Mouse (Mus musculus) liver, postnatal 0 days (tissue): ENCODE measurements around the gene Mbtd1. TPM values are rescaled to one million over a fixed set of nuclear protein-coding genes. Genes with fewer than 3 reads are reported as not detected.

Experiments
- ATAC-seq: fragments of 200-750 bp; cut with Nextera tagmentation; 2 replicates; pipeline ENCODE4 v1.8.0; 2017; ENCODE audit warnings: mild to moderate bottlenecking, moderate library complexity
- DNase-seq: peaks from one replicate; pipeline ENCODE4 v3.0.0-alpha.2; 2016
- H3K27ac ChIP-seq: fragments of 300-500 bp; sonication (generic); 2 replicates; pipeline ENCODE4 v1.5.1; 2014; ENCODE audit warnings: antibody characterized with exemption, moderate library complexity, mild to moderate bottlenecking, low read depth
- H3K27me3 ChIP-seq: fragments of 300-500 bp; sonication (generic); 2 replicates; pipeline ENCODE4 v1.6.1; 2014; ENCODE audit warnings: low read length, control low read depth, mixed read lengths; ENCODE audit not compliant: insufficient read depth
- H3K36me3 ChIP-seq: fragments of 300-500 bp; sonication (generic); replicated peaks from 2 replicates; pipeline ENCODE4 v1.6.1; 2014; ENCODE audit warnings: mild to moderate bottlenecking, control low read depth, low read length, moderate library complexity, mixed read lengths; ENCODE audit not compliant: insufficient read depth
- H3K4me1 ChIP-seq: fragments of 300-500 bp; sonication (generic); 2 replicates; pipeline ENCODE4 v1.6.1; 2014; ENCODE audit warnings: antibody characterized with exemption, mild to moderate bottlenecking, control low read depth; ENCODE audit not compliant: insufficient read depth
- H3K4me2 ChIP-seq: fragments of 300-500 bp; sonication (generic); 2 replicates; pipeline ENCODE4 v1.6.1; 2014; ENCODE audit warnings: low read depth, mild to moderate bottlenecking, low read length, moderate library complexity, mixed read lengths
- H3K4me3 ChIP-seq: fragments of 300-500 bp; sonication (generic); 2 replicates; pipeline ENCODE4 v1.5.1; 2014; ENCODE audit warnings: low read depth, low read length
- H3K9ac ChIP-seq: fragments of 300-500 bp; sonication (generic); replicated peaks from 2 replicates; pipeline ENCODE4 v1.6.1; 2014; ENCODE audit warnings: mild to moderate bottlenecking, moderate library complexity
- H3K9me3 ChIP-seq: fragments of 300-500 bp; sonication (generic); 2 replicates; pipeline ENCODE4 v1.6.1; 2016; ENCODE audit warnings: mild to moderate bottlenecking, control low read depth, low read length, mixed read lengths
- CTCF ChIP-seq: sonication (generic); IDR thresholded peaks from 2 replicates; pipeline ENCODE4 v1.5.1; 2016; ENCODE audit warnings: antibody characterized with exemption, low read depth
- EP300 ChIP-seq: IDR thresholded peaks from 2 replicates; pipeline ENCODE4 v1.6.1; 2016; ENCODE audit warnings: antibody characterized with exemption, low read depth, mild to moderate bottlenecking
- WGBS: fragments of 180-500 bp; shearing (Covaris S2); extraction: QIAGEN DNeasy Blood & Tissue Kit; methylation state at CpG from one replicate; pipeline ENCODE4 v1.1.7; 2014; ENCODE audit not compliant: insufficient replicate concordance; 5-methylcytosine and 5-hydroxymethylcytosine counted together
- polyA plus RNA-seq: library from polyadenylated mRNA; unstranded; fragments of >200 nt; fragmentation: Nextera tagmentation; extraction: Ambion mirVana; gene quantifications from 2 replicates; pipeline ENCODE4 v1.2.1, GENCODE M21; 2015

Gene Mbtd1
- polyA plus RNA-seq, 1 experiment from 2014 or later: 5.2 TPM

- Histone ChIP-seq H3K27ac (peak overlapping the region; percentile 88), H3K9me3 (no peaks in the 10 kb centered on the region), H3K4me3 (peak overlapping the region; percentile 74), H3K27me3 (no peaks in the 10 kb centered on the region), H3K36me3 (peaks cover 27% of the 10 kb centered on the region), H3K4me2 (peak overlapping the region; percentile 92), H3K4me1 (peaks cover 29% of the 10 kb centered on the region), H3K9ac (peak overlapping the region; percentile 75)
- TF ChIP-seq CTCF (peak; percentile 40; the same call in 1 of the 2 replicates), EP300 (no peak)
- WGBS: under 1% methylated on average over 58 of the region's 67 CpGs
- DNase-seq: peak; percentile 91
- ATAC-seq: peak; percentile 94
Measured at GRCm38 (mm10) chr11:93955256-93956150, 69.9 kb downstream of the Mbtd1 start.

GRCm38 (mm10) chr11:93956159-93956558, 70.5 kb downstream of the Mbtd1 start, which contains the start of gene Nme2:
Gene Nme2, minus strand, starts transcription at chr11:93956259.
- peaks cover 26% of the 10 kb centered on the region for H3K4me1 ChIP-seq
- H3K9me3 ChIP-seq: no peaks in the 10 kb centered on the region
- peak within 1 kb of the TSS; percentile 75 for H3K9ac ChIP-seq
- peaks cover 21% of the 10 kb centered on the region for H3K36me3 ChIP-seq
- no peaks in the 10 kb centered on the region for H3K27me3 ChIP-seq
- 2% methylated on average over 6 of the region's 6 CpGs for WGBS
- TF ChIP-seq CTCF (no peak), EP300 (no peak)
- ATAC-seq (peak; percentile 4), DNase-seq (no peak)
- peak within 1 kb of the TSS; percentile 74 for H3K4me3 ChIP-seq
- H3K27ac ChIP-seq: peak within 1 kb of the TSS; percentile 88
- H3K4me2 ChIP-seq: peak within 1 kb of the TSS; percentile 92

- no peak for ATAC-seq
- no peak for DNase-seq
- Histone ChIP-seq H3K9ac (no peak overlapping the region), H3K4me1 (peaks cover 26% of the 10 kb centered on the region), H3K9me3 (no peaks in the 10 kb centered on the region), H3K27me3 (no peaks in the 10 kb centered on the region), H3K27ac (no peak overlapping the region), H3K36me3 (peaks cover 21% of the 10 kb centered on the region), H3K4me3 (no peak overlapping the region), H3K4me2 (no peak overlapping the region)
- TF ChIP-seq CTCF (no peak), EP300 (no peak)
- 81% methylated on average over 2 of the region's 2 CpGs for WGBS
Measured at GRCm38 (mm10) chr11:93957031-93957555, 71.4 kb downstream of the Mbtd1 start.

- no peak overlapping the region for H3K4me2 ChIP-seq
- H3K4me3 ChIP-seq: no peak overlapping the region
- H3K27me3 ChIP-seq: no peaks in the 10 kb centered on the region
- no peak for DNase-seq
- no peak for TF ChIP-seq EP300
- no peak for TF ChIP-seq CTCF
- ATAC-seq: no peak
- peaks cover 23% of the 10 kb centered on the region for H3K36me3 ChIP-seq
- H3K9ac ChIP-seq: no peak overlapping the region
- 73% methylated on average over 4 of the region's 4 CpGs for WGBS
- H3K4me1 ChIP-seq: peaks cover 26% of the 10 kb centered on the region
- H3K9me3 ChIP-seq: no peaks in the 10 kb centered on the region
- H3K27ac ChIP-seq: no peak overlapping the region
Measured at GRCm38 (mm10) chr11:93957746-93958145, 72.1 kb downstream of the Mbtd1 start.

GRCm38 (mm10) chr11:93961482-93961881, 75.8 kb downstream of the Mbtd1 start:
- peaks cover 46% of the 10 kb centered on the region for H3K36me3 ChIP-seq
- TF ChIP-seq EP300 (no peak), CTCF (no peak)

GRCm38 (mm10) chr11:93963013-93963412, 77.4 kb downstream of the Mbtd1 start:
- no peak overlapping the region for H3K4me3 ChIP-seq
- no peak overlapping the region for H3K4me2 ChIP-seq
- H3K9ac ChIP-seq: no peak overlapping the region
- H3K27me3 ChIP-seq: no peaks in the 10 kb centered on the region
- H3K9me3 ChIP-seq: no peaks in the 10 kb centered on the region
- peaks cover 45% of the 10 kb centered on the region for H3K36me3 ChIP-seq
- WGBS: 82% methylated on average over 4 of the region's 4 CpGs
- ATAC-seq (no peak), DNase-seq (no peak)
- H3K27ac ChIP-seq: no peak overlapping the region
- TF ChIP-seq EP300 (no peak), CTCF (no peak)
- peaks cover 6% of the 10 kb centered on the region for H3K4me1 ChIP-seq

More at GRCm38 (mm10) chr11:93961482-93961881, 75.8 kb downstream of the Mbtd1 start:
- Histone ChIP-seq H3K4me3 (no peak overlapping the region), H3K27me3 (no peaks in the 10 kb centered on the region), H3K9ac (no peak overlapping the region), H3K27ac (no peak overlapping the region), H3K4me2 (no peak overlapping the region), H3K4me1 (peaks cover 2% of the 10 kb centered on the region; the same call in 1 of the 2 replicates), H3K9me3 (no peaks in the 10 kb centered on the region)
- ATAC-seq (no peak), DNase-seq (no peak)
- WGBS: 91% methylated on average over 6 of the region's 6 CpGs
